Mouse (Mus musculus): ENCODE results near the gene Xaf1.

Xaf1 gene

DNA sequence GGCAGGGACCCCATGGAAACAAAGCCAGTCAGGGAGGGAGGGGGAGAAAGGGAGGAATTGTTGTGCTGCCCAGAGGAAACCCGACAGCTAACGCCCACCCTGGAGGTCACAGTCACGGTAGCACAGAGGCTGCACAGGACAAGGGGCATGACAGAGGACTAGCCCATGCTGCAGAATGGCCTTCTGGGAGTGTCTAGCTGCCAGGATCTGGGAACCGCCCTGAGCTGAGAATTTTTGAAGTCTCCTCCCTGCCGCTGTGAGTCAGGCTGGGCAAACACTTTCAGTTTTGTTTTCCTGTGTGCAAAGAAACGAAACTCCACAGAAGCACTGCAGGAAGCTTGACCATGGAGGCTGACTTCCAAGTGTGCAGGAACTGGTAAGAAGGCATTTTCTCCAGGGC lies at the start of gene Xaf1:
Gene Xaf1, plus strand, starts transcription at position 296 of the 400 bp plus-strand sequence.
- DNase-seq (ENCODE audit: low spot score): no peak

GRCm38 (mm10) chr11:72255629-72256028 lies 45.8 kb upstream of the Xaf1 start:
- DNase-seq (ENCODE audit: low spot score): no peak

DNA sequence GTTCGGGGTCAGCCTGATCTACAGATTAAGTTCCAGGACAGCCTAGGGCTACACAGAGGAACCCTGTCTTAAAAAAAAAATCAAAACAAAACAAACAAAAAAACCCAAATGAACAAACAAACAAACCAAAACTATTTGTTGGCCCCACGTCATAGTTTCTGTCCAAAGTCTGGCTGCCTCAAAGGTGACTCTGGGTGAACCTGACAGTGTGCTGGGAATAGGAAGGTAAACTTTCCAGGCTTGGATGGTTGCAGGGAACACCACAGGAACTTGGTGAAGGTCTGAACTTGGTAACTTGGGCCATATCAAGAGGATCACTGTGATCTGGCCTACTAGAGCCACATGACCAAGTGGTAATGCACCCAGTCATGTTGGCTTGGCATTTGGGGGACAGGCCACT lies 45.0 kb upstream of the Xaf1 start:
- no peak for DNase-seq (ENCODE audit: low spot score)

- no peak for DNase-seq (ENCODE audit: low spot score)
Observed at GRCm38 (mm10) chr11:72265483-72265882, 35.9 kb upstream of the Xaf1 start.

DNA sequence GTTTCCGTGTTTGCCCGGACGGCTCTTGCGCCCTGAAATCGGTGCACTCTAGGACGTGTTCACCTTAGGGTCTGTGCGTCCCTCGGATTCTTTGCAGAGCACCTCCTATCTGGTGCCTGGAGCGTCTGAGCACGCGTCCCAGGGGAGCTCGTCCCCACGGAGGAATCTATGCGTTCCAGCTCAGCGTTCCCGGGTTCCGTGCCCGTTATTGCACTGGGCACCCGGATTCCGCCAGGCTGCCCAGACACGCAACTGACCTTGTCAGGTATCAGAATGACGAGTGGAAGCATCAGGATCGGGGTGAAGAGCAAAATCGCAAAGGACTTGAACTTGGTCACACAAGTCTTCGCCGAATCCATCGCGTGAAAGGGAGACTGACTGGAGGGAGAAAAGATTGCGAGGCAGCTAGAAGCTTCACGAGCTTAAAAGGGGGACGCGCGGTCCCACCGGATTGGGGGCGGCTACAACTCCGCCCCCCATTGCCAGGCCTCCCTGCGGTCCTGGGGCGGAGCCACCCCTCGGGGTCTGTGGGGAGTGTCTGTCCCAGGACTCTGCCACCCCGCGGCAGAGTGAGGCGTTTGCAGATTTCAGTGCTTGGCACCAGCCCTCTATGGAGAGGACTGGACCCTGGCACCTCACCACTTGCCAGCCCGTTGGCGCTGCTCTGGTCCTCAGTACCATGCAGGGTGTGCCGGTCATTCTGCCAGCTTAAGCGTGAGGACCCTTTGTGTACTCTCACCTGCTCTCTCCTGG lies 35.0 kb upstream of the Xaf1 start:
- DNase-seq (ENCODE audit: low spot score): no peak

DNA sequence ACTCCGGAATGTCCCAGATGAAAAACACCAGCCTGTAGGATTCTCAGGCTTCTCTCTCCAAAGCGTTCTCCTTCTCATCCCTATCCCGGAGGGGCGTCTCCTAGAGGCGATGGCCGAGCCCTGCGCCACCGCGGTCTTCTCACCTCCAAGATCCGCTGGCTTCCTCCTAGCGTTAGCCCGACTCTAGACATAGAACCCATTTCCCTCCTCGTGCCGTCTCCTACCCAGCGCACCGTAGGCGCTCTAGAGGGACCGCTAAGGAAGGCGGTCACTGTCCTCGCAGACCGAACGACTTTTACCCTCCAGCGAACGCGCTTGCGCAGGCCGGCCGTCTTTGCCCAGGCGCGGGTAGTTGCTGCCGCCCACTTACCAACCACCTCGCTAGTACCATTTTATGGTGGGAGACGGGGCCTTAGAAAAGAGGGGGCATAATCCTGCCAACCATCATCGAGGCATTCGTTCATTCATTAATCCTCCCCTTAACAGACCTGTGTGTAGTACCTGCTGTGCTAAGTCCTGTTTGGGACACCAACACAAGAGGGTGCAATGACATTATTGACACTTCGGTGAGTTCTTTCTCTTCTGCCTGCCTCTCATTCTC lies 34.4 kb upstream of the Xaf1 start, which contains the start of gene Slc13a5:
Gene Slc13a5, minus strand, starts transcription at position 263 of the 601 bp plus-strand sequence.
- DNase-seq (ENCODE audit: low spot score): no peak

DNA sequence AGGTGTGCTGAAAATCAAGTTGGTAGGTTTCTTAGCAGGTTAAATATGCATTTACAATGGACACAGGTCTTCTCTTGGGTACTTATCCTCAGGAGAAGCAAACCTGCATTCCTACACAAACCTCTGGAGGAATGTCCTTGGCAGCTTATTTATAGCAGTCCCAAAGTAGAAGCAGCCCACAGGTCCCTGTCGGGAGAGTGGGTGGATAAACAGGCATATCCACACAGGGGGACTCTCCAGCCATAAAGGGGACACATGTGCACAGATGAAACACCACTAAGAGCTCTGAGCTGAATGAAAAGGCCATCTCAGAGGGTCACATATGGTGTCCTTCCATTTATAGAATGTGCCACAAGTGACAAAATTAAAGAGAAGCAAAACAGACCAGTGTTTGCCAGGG lies 29.7 kb upstream of the Xaf1 start:
- no peak for DNase-seq (ENCODE audit: low spot score)

GRCm38 (mm10) chr11:72273341-72273740 lies 28.1 kb upstream of the Xaf1 start:
- DNase-seq (ENCODE audit: low spot score): no peak

DNA sequence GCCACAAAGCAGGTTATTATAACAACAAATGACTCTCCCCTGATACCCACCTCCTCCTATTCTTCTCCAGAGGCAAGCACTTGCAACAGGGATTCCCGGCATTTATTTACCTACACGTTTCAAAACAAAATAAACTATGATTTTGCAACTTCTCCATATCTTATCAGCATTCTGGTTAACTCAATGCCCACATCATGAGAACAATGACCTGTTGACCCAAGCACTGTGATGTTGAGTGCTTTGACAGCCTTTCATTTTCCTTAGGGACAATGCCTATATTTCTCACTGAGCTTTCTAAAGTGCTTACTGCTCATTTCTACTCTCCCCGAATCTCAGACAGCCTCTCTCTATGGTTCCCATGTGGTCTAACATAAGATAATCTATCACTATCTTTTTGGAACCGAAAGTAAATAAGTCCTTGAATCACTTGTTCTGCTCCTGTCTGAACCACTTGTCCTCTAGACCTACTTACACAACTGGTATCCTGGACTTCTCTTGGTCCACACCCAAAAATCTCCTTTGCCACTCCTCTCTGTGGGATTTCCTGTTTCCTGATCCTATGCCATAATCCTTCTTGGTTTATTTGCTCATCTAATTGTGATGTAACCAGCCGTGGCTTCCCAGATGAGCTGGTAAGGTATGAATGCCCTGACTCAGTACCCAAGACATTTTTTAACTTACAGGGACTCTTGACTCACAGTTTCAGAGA lies 20.1 kb upstream of the Xaf1 start:
- DNase-seq (ENCODE audit: low spot score): no peak

- DNase-seq (ENCODE audit: low spot score): no peak
Observed at GRCm38 (mm10) chr11:72281852-72282400, 19.5 kb upstream of the Xaf1 start.

DNA sequence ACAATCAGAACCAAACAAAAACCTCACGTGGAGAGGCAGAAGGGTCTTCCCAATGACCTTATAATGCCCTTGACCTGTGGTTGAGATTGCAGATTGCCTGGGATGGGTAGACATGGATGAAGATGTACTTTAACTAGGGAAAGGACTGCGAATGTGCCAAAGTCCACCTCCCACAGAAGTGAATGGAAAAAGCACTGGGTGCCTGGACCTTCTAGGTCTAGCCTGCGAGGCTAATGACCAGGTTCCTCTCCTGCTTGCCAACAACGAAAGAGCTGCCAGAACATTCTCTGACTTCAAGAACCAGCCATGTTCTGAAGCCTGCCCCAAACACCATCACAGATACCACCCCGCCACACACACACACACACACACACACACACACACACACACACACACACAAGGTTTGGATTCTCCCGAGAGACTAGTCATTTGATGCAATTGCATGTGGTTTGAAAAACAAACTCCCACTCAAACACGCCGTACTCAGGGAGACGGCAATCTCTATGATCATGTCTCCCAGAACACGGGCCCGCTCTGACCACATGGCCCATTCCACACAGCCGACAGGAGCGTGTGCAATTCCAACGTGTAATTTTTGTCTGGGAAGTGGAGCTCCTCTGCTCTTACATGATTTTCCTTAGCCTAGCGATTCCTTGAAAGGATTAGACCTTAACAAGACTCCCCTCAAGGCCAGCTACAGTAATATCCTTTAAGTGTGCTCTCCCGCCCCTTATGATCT lies 17.8 kb upstream of the Xaf1 start:
- DNase-seq (ENCODE audit: low spot score): no peak

DNA sequence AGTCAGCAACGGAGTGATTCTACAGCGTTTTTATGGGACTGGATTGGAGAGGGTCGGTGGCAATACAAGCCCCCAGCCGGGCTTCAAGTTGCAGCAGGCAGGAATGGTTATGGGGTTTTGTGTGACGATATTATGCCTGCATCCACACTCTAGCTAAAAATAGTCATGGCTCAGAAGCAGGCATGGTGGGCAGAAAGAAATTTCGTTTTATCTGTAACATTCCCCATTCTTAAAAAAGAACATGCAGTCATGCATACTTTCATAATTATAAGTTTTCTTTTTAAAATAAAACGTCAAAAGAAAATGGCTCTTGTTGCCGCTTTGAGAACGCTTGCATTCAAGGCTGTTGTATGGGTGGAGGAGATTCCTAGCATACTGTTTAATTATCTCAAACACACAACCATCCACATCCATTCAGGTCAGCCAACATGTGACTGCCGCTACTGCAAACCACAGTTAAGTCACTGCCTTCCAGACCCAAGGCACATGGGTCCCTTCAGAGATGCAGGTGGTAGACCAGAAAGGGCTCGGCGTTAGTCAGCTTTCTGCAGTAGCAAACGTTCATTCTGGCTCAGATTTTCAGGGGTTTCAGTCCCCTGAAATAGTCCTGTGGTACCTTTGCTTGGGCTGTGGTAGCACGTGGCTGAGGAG lies 16.8 kb upstream of the Xaf1 start:
- no peak for DNase-seq (ENCODE audit: low spot score)

- DNase-seq (ENCODE audit: low spot score): no peak
Observed at GRCm38 (mm10) chr11:72285971-72286480, 15.4 kb upstream of the Xaf1 start.

DNA sequence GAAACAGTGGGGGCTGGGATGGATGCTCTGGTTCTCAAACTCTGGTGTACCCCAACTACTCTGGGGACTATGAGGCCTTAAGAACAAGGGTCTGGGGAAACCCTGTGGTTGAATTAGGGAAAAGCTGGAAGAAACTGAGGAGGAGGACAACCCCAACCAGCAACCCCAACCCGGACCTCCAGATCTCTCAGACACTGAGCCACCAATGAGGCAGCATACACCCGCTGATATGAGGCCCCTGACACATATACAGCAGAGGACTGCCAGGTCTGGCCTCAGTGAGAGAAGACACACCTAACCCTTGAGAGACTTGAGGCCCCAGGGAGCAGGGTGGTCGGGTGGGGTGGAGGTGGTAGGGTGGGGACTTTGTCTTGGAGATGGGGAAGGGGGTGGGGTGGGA lies 14.8 kb upstream of the Xaf1 start:
- no peak for DNase-seq (ENCODE audit: low spot score)

GRCm38 (mm10) chr11:72287126-72287525 lies 14.3 kb upstream of the Xaf1 start:
- DNase-seq (ENCODE audit: low spot score): no peak

DNA sequence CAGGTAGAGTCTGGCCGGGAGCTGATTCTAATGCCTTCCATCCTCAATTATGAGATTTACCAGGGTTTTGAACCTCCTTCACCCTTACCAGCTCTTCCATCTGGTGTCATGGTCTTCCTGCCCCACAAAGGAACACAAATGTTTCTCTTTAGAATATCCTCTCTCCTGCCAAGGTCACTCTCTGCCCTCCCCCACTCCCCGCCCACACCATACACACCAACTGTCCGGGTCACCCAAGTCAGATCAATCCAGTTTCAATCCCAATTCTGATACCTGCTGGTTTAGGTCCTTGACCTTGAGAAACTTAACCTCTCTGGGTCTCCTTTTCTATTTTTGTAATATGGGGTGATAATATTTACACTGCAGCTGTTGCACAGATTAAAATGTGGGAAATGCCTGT lies 13.9 kb upstream of the Xaf1 start:
- no peak for DNase-seq (ENCODE audit: low spot score)

DNA sequence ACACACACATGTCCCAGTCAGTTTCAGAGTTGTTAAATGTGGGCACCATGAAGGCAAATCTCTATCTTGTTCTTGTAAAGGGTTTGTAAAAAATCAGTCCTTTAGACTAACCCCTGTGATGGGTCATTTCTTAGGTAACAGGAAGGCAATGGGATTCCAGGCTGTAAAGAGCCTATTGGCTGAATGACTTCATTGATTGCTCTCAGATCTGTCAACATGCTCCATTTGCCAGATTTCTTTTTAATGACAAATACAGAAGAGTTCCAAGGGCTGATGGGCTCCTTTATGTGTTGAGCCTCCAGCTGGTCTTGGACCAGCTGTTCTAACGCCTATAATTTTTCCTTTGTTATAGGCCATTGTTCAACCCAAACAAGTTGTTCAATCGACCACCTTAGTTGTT lies 8.3 kb upstream of the Xaf1 start:
- no peak for DNase-seq (ENCODE audit: low spot score)

- DNase-seq (ENCODE audit: low spot score): no peak
Observed at GRCm38 (mm10) chr11:72302230-72302629, 801 bp downstream of the Xaf1 start.

DNA sequence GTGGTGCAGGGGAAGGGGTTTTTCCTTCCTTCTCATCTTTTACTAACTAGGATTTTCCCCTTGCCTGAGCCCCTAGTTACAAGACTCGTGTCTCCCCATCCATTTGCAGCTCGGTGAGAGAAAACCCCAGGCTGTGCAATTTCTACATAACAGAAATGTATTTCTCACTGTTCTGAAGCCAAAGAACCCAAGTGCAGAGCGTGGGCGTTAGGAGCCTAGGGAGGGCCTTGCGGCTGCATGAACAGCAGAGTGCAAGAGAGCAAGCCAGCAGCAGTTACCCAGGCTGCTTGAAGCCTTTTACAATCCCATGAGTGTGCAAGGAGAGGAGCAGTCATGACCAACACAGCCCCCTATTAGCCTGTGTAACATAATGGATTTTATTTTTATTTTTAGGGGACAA lies 6.0 kb downstream of the Xaf1 start:
- no peak for DNase-seq (ENCODE audit: low spot score)

- DNase-seq (ENCODE audit: low spot score): no peak
Observed at GRCm38 (mm10) chr11:72308982-72309381, 7.6 kb downstream of the Xaf1 start.

DNA sequence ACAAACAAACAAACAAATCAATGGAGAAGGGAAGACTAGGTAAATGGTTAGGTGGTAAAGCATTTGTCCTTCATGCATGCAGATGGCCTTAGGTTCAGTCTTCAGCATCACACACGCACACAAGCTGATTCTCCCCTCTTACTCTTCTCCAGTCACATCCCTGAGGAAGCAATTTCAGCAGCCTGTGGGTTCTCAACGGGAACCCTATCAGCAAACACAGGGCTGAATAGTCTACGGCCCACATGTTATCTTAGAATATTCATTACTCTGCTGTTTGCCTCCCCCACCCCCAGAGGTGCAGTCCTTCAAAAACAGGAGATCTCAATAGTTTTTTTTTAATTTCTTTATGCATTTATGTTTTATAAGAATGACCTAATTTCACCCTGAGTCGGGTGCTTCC lies 9.1 kb downstream of the Xaf1 start:
- no peak for DNase-seq (ENCODE audit: low spot score)
